Mouse (Mus musculus): ENCODE data around the gene Trim44. TPM values are rescaled to one million over a fixed set of nuclear protein-coding genes. Genes with fewer than 3 reads are reported as not detected.

The Trim44 gene
- total RNA-seq, 2 experiments from 2014 or later = 166 to 167 TPM

- intact Hi-C loops (cut with DNase I) = no loop called here
- no peak for DNase-seq
Observed at GRCm38 (mm10) chr2:102372690-102373089, 34.9 kb downstream of the Trim44 start.

GRCm38 (mm10) chr2:102371332-102371731 lies 36.3 kb downstream of the Trim44 start:
- intact Hi-C loops (cut with DNase I) = no loop called here
- no peak for DNase-seq

- intact Hi-C loops (cut with DNase I) = no loop called here
Observed at GRCm38 (mm10) chr2:102365983-102366545, 41.6 kb downstream of the Trim44 start.

DNA sequence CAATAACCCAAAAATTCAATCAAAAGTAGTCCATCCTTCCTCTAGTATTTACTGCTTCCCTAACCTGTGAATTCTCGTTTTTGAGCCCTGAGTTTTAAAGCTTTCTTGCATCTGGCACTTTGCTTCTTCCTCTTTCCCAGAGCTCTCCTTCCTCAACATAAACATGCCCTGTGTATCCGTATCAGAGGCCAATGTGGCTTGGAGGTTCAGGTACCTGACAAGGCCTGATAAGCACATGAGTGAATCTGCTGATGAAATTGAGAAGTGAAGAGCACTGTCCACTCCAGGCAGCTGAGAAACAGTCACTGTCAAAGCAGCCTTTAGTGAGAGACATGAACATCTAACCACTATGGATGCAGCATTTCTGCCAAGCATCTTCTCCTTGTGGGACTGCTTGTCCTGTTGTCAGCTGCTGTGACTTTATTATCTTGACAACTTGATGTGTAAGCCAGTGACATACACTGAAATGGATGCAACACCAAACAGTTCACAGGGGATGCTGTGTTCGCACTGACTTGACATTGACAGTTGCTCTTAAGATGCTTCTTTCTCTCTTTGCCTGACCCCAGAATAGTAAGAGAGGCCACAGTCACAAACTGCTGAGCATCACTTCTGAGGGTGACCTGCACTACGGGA lies 42.9 kb downstream of the Trim44 start:
- intact Hi-C loops (cut with DNase I) = no loop called here
- DNase-seq = no peak

More at GRCm38 (mm10) chr2:102365983-102366545, 41.6 kb downstream of the Trim44 start:
- no peak for DNase-seq

DNA sequence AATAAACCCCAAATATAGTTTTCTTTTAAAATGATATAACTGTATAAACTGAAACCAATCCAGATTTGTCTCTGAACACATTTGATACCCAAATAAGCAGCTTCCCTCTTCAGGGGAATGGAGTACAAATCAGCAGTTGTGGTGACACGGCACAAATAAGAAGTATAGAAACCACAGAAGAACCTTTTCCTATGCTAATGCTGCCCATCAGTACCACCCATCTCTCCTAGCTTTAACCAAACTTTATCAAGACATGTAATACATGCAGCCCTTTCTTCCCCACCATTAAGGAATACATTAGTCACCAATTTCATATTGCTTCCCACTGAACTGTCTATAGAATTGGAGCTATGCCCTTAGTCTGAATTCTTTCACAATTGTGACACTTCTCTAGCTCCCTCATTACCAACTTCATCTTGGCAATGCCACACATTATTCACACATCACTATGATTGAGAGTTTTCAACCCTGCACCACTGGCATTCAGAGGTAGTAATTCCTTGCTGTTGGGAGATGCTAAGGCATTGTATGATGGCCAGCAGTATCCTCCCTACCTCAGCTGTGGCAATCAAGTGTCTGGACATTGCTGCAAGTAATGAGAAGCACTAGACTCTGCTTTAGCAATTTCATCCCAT lies 44.6 kb downstream of the Trim44 start:
- intact Hi-C loops (cut with DNase I) = no loop called here
- no peak for DNase-seq

GRCm38 (mm10) chr2:102362266-102362665 lies 45.4 kb downstream of the Trim44 start:
- intact Hi-C loops (cut with DNase I) = no loop called here
- DNase-seq = no peak

- intact Hi-C loops (cut with DNase I) = no loop called here
- DNase-seq = peak; percentile 3
Observed at GRCm38 (mm10) chr2:102356879-102357695, 50.5 kb downstream of the Trim44 start.

DNA sequence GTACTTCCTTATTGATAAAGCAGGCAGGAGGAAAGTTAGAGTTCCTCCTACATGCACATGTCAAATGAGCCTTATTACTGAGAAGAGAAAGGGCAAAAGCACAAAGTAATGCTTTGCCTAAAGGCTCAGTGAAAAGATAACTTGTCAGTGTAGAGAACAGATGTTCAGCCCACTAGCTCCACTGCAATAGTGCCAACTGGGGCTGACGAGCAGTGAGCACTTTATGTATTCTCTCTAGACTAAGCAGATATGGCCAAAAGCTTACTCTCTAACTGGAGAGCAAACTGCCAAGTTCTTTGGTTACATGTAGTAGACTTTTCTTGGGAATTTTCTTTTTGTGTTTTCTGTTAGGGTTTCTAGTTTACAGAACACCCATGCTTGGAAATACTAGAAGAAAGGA lies 53.6 kb downstream of the Trim44 start:
- intact Hi-C loops (cut with DNase I) = no loop called here
- no peak for DNase-seq

DNA sequence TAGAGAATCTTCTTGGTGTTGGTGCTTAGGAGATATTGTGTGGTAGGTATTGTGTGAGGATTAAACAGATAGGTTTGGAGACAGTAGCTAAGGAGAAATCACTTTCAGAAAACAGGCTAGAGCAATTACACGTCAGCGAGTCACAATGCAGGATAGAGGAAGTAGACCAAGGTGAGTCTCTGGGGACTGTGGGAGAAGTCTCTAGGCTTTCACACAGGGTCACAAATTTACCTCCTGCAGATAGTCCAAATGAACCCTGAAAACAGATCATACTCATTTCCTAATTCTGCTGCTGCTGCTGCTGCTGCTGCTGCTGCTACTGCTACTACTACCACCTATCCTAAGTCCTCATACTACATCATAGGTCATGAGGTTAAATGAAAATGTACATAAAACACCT lies 66.2 kb downstream of the Trim44 start:
- DNase-seq = no peak
- intact Hi-C loops (cut with DNase I) = no loop called here

DNA sequence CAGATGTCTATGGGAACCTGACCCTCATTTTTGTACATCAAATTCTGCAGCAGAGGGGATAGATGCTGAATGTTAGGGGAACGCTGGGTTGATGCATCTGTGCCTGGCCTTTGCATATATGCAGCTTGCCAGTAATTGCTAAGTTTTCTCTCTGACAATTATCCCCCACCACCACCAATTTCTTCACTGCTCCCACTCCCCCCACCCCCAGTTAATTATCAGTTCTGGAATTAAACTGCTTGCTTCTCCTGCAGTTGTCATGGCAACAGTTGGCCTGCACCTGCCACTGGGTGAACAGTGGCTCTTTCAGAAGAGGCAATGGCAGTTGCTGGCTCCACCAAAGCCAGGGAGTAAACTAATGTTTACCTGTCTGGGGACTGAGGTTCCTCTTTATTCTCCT lies 70.8 kb downstream of the Trim44 start:
- intact Hi-C loops (cut with DNase I) = no loop called here
- DNase-seq = peak; percentile 26

GRCm38 (mm10) chr2:102331932-102332331 lies 75.7 kb downstream of the Trim44 start:
- intact Hi-C loops (cut with DNase I) = no loop called here
- no peak for DNase-seq

GRCm38 (mm10) chr2:102331092-102331491 lies 76.5 kb downstream of the Trim44 start:
- intact Hi-C loops (cut with DNase I) = no loop called here
- no peak for DNase-seq

DNA sequence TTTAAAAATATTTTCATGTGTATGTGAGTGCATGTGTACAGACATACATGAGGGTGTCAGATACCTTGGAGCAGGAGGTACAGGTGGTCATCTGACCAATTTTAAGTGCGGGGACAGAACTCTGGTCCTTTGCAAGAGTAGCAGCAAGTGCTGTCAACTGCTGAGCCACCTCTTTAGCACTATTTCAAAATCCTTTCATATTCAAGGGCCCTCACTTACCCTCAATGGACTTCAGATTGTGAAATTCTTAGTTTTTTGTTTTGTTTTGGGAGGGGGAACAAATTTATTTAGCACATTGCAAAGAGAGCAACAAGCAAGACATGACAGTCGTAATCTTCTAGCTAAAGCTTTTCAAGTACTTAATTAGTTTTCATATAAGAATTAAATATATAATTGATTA lies 81.7 kb downstream of the Trim44 start:
- no peak for DNase-seq
- intact Hi-C loops (cut with DNase I) = no loop called here

DNA sequence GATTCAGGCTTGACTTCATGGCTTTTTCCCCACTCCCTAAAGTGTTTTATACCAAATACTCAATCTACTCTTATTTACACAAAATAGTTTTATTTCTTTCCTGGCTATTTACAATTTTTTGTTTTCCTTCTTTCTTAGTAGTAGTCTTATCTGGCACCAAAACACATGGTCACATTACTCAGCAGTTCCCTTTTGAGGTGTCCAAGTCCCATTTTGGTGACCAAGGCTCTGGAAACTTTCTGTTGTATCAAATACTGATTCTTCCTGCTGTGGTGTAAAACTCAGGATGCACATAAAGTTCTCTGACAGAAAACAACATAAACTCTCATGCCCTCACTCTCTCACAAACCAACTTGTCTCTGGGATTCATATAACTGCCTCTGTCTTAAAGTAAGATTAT lies 83.3 kb downstream of the Trim44 start:
- intact Hi-C loops (cut with DNase I) = no loop called here
- DNase-seq = no peak

GRCm38 (mm10) chr2:102316540-102316939 lies 91.1 kb downstream of the Trim44 start:
- intact Hi-C loops (cut with DNase I) = no loop called here
- no peak for DNase-seq

DNA sequence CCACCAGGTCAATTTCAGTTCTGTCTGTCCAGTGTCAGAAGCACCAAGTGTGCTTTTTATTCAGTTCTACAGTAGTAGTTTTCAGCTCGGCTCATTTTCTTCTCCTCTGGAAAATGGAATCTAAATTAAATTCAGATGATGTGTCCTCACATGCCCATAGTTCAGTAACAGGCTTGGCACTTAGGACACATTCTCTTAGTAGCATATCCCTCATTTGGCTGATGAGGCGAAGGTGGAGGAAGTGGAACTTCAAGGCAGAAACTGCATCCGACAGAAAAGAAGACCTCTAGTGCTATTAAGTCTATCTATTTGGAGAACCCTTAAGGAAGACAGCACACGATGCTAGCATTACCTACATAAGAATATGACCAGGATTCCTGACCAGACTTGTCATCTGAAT lies 92.5 kb downstream of the Trim44 start:
- intact Hi-C loops (cut with DNase I) = no loop called here
- DNase-seq = no peak

DNA sequence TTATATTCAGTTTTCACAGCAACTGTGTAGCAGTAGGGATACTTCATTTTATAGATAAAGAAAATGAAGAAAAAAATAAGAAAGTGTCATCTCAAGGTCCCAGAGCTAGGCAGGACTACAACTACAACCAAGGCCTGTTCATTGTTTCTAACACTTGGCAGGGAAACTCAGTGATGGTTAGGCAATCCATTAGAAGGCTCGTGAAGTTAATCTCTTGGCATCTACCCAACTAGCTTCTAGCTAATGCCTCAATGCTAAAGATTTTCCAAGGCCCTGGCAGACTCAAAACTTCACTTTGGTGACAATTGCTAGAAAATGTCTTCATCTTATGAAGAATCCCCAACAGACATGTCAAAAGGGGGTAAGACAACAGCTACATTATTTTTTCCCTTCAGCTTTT lies 93.0 kb downstream of the Trim44 start:
- intact Hi-C loops (cut with DNase I) = no loop called here
- DNase-seq = no peak

DNA sequence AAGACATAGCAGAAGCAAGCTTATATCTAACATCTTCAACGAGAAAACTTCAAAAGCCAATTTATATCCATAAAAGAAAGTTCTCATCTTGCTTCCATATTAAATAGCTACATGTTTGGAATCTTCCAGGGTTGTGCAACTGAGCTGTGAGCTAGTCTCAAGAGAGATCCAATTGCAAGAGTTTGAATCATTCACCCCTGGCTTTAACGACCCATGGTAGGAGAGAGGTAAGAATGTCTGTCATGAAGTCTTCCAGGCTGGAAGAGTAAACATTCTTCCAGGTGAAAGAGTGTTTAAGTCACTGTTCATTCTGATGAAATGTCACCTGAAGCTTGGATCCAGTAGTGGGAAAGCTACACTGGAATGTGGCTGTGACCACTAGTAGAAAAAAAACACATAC lies 93.6 kb downstream of the Trim44 start:
- intact Hi-C loops (cut with DNase I) = no loop called here
- DNase-seq = no peak

DNA sequence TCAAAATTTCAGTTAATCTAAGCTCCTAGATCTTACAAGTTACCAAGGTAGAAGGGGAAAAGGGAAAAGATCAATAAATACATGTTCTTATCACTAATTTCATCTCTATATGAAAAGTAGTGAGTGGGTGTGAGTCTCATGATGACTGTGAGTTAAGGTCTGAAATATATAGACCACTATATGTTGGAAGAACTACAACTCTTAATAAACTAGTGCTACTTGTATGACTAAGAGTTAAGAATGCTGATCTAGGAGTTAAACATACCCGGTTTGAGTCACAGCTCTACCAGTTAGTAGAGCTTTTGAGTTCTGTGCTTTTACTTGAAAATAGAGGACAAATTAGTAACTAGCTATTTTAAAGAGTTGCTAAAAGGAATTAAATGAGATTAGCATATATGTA lies 94.7 kb downstream of the Trim44 start:
- DNase-seq = no peak
- intact Hi-C loops (cut with DNase I) = no loop called here

GRCm38 (mm10) chr2:102303274-102303673 lies 104.4 kb downstream of the Trim44 start:
- no peak for DNase-seq
- intact Hi-C loops (cut with DNase I) = no loop called here

DNA sequence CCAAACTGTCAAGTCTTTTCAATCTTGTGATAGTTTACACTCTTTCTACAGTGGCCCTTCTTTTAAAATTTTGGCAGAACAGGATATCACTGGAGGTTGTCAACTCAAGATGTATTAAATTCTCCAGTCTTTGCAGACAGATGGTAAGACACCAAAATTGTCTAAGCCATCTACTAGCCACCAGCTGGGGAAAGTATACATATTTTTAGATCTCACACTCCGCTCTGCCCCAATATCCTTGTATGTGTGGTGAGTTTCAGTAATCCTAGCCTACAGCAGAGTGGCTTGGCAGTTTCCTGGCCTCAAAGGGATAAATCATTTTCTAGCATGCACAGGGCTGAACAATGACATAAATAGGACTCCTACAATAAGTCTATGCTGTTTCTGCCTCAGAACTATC lies 105.1 kb downstream of the Trim44 start:
- intact Hi-C loops (cut with DNase I) = no loop called here
- no peak for DNase-seq
